In genomic region chr2:166512488-166512887, GRCm38 (mm10) we compare ENCODE assay signal across 13 mouse cellular contexts.
DNase-seq lines count a peak whose midpoint lies in the region; ATAC-seq and TF ChIP-seq lines count a peak whose summit lies in the region.
"Had no signal": no experiment of that assay in that cellular context is flagged by ENCODE, and none has a peak within 500 bp of the region (broad histone marks: within the 10 kb centered on the region; RNA-seq: fewer than 3 reads in every experiment).

No protein-coding gene starts in this region.

- no peak overlapping the region for H3K4me2 ChIP-seq in intestine, postnatal 0 days (replicated peaks; ENCODE audit: low read depth)
- no peak overlapping the region for H3K4me2 ChIP-seq in intestine, embryonic 15.5 days (replicated peaks)
- H3K4me2 ChIP-seq: limb, embryonic 13.5 days had no signal

- no peak overlapping the region for H3K9ac ChIP-seq in intestine, postnatal 0 days (ENCODE audit: low read depth, low read length)
- H3K9ac ChIP-seq in intestine, embryonic 15.5 days: no peak overlapping the region
- H3K9ac ChIP-seq: limb, embryonic 13.5 days had no signal

- no peak for ATAC-seq in intestine, postnatal 0 days
- ATAC-seq in intestine, embryonic 15.5 days: no peak

- TF ChIP-seq CTCF in intestine, postnatal 0 days (IDR thresholded peaks at IDR 0.05; ENCODE audit: low read depth): peak; percentile 58
- peak; percentile 21; the same call in 1 of the 2 replicates for TF ChIP-seq CTCF in spleen, adult 2 months (IDR thresholded peaks at IDR 0.05; ENCODE audit: extremely low read depth, insufficient read depth, insufficient read length, insufficient replicate concordance)

- H3K4me3 ChIP-seq in intestine, postnatal 0 days (ENCODE audit: low read depth, low read length): no peak overlapping the region
- no peak overlapping the region for H3K4me3 ChIP-seq in intestine, embryonic 15.5 days (replicated peaks)
- no peak overlapping the region for H3K4me3 ChIP-seq in spleen, adult 2 months (ENCODE audit: extremely low read depth, insufficient read depth, insufficient read length)
- H3K4me3 ChIP-seq: limb, embryonic 13.5 days had no signal

- H3K27me3 ChIP-seq in intestine, postnatal 0 days (replicated peaks; ENCODE audit: control insufficient read depth, insufficient read depth, low read length): no peaks in the 10 kb centered on the region
- no peaks in the 10 kb centered on the region for H3K27me3 ChIP-seq in intestine, embryonic 15.5 days (replicated peaks)
- no peaks in the 10 kb centered on the region for H3K27me3 ChIP-seq in spleen, adult 2 months (ENCODE audit: control insufficient read depth, insufficient read depth, low read length)
- H3K27me3 ChIP-seq: limb, embryonic 13.5 days had no signal

- no peak for DNase-seq in spleen, adult 2 months (ENCODE audit: low read depth in 1 of 2, low spot score in 2 of 2)
- no peak for DNase-seq in spleen, postnatal 36 days (ENCODE audit: low spot score in 2 of 2)
- DNase-seq in ZHBTc4 (ENCODE audit: low read depth, low spot score) (peak; percentile 87), MN1 (ENCODE audit: low spot score) (no peak)
- peak; percentile 66 for DNase-seq in testis, postnatal 10 days (ENCODE audit: low spot score)
- DNase-seq in layer of hippocampus, postnatal 14 days (ENCODE audit: low spot score in 2 of 2): no peak
- DNase-seq: cerebellum, adult 11-12 months; heart, postnatal 4 days; kidney, postnatal 14 days; midbrain, embryonic 14.5 days had no signal

- no peaks in the 10 kb centered on the region for H3K36me3 ChIP-seq in intestine, postnatal 0 days (ENCODE audit: control insufficient read depth, insufficient read depth)
- H3K36me3 ChIP-seq in intestine, embryonic 15.5 days: no peaks in the 10 kb centered on the region
- H3K36me3 ChIP-seq in spleen, adult 2 months (ENCODE audit: control insufficient read depth, insufficient read depth, low read length): no peaks in the 10 kb centered on the region
- H3K36me3 ChIP-seq: limb, embryonic 13.5 days had no signal

- 83% methylated on average over 8 of the region's 8 CpGs for WGBS in intestine, postnatal 0 days
- WGBS in intestine, embryonic 15.5 days: 77% methylated on average over 8 of the region's 8 CpGs
- WGBS in spleen, adult 2 months: 89% methylated on average over 8 of the region's 8 CpGs

- no peaks in the 10 kb centered on the region for H3K9me3 ChIP-seq in intestine, postnatal 0 days (ENCODE audit: control insufficient read depth)
- H3K9me3 ChIP-seq in intestine, embryonic 15.5 days: peaks cover 4% of the 10 kb centered on the region; the same call in 1 of the 2 replicates

- TF ChIP-seq POLR2A in spleen, adult 2 months (IDR thresholded peaks at IDR 0.05; ENCODE audit: low read depth, low read length): no peak

- no peak overlapping the region for H3K27ac ChIP-seq in intestine, postnatal 0 days (ENCODE audit: low read depth, low read length)
- H3K27ac ChIP-seq in intestine, embryonic 15.5 days: no peak overlapping the region
- H3K27ac ChIP-seq in spleen, adult 2 months (ENCODE audit: insufficient read depth, low read length): no peak overlapping the region
- H3K27ac ChIP-seq: limb, embryonic 13.5 days had no signal

- H3K4me1 ChIP-seq in intestine, postnatal 0 days (replicated peaks; ENCODE audit: control insufficient read depth, insufficient read depth, low read length): no peaks in the 10 kb centered on the region
- peaks cover 3% of the 10 kb centered on the region for H3K4me1 ChIP-seq in intestine, embryonic 15.5 days (replicated peaks)
- peaks cover 5% of the 10 kb centered on the region; the same call in 1 of the 2 replicates for H3K4me1 ChIP-seq in spleen, adult 2 months (ENCODE audit: control insufficient read depth, insufficient read depth, insufficient read length)

Comparison
In these comparisons a context has a peak if more than half of its experiments do, and no peak if none do; other contexts are left out.
1. DNase-seq: peak in ZHBTc4 (single experiment) and testis, postnatal 10 days (single experiment); none in spleen, adult 2 months (0 of 2), spleen, postnatal 36 days (0 of 2), layer of hippocampus, postnatal 14 days (0 of 2) and MN1 (single experiment).